Mouse (Mus musculus) neural tube, embryonic 11.5 days (tissue): ENCODE measurements around the gene Ago1. TPM values are rescaled to one million over a fixed set of nuclear protein-coding genes. Genes with fewer than 3 reads are reported as not detected.

Experiments
- ATAC-seq: fragments of 200-750 bp; cut with Nextera tagmentation; 2 replicates; pipeline ENCODE4 v1.8.0; 2017; ENCODE audit warnings: moderate number of reproducible peaks, mild to moderate bottlenecking, moderate TSS enrichment, moderate library complexity; ENCODE audit not compliant: insufficient read depth, low FRiP score, low TSS enrichment
- DNase-seq: peaks from one replicate; pipeline ENCODE4 v3.0.0-alpha.2; 2015; ENCODE audit warnings: low spot score
- H3K27ac ChIP-seq: fragments of 300-500 bp; sonication (generic); 2 replicates; pipeline ENCODE4 v1.5.1; 2014; ENCODE audit warnings: low read depth, mild to moderate bottlenecking, low read length
- H3K27me3 ChIP-seq: fragments of 300-500 bp; sonication (generic); 2 replicates; pipeline ENCODE4 v1.6.1; 2014; ENCODE audit warnings: mild to moderate bottlenecking, low read length, mixed read lengths; ENCODE audit not compliant: control insufficient read depth, insufficient read depth
- H3K36me3 ChIP-seq: fragments of 300-500 bp; sonication (generic); 2 replicates; pipeline ENCODE4 v1.6.1; 2014; ENCODE audit warnings: mild to moderate bottlenecking, low read length, moderate library complexity, mixed read lengths; ENCODE audit not compliant: control insufficient read depth, insufficient read depth
- H3K4me1 ChIP-seq: fragments of 300-500 bp; sonication (generic); 2 replicates; pipeline ENCODE4 v1.6.1; 2014; ENCODE audit warnings: low read length, mixed read lengths; ENCODE audit not compliant: control insufficient read depth, insufficient read depth
- H3K4me2 ChIP-seq: fragments of 300-500 bp; sonication (generic); 2 replicates; pipeline ENCODE4 v1.6.1; 2014; ENCODE audit warnings: low read depth, mild to moderate bottlenecking, moderate library complexity
- H3K4me3 ChIP-seq: fragments of 300-500 bp; sonication (generic); 2 replicates; pipeline ENCODE4 v1.5.1; 2014; ENCODE audit warnings: low read depth, low read length
- H3K9ac ChIP-seq: fragments of 300-500 bp; sonication (generic); 2 replicates; pipeline ENCODE4 v1.6.1; 2014; ENCODE audit warnings: mild to moderate bottlenecking, low read length
- H3K9me3 ChIP-seq: fragments of 300-500 bp; sonication (generic); 2 replicates; pipeline ENCODE4 v1.6.1; 2016; ENCODE audit warnings: low read length; ENCODE audit not compliant: control insufficient read depth
- WGBS: fragments of 180-500 bp; shearing (Covaris S2); extraction: QIAGEN DNeasy Blood & Tissue Kit; methylation state at CpG from one replicate; pipeline ENCODE4 v1.1.7; 2014; 5-methylcytosine and 5-hydroxymethylcytosine counted together
- polyA plus RNA-seq: library from polyadenylated mRNA; unstranded; fragments of >200 nt; fragmentation: Nextera tagmentation; extraction: Ambion mirVana; gene quantifications from 2 replicates; pipeline ENCODE4 v1.2.1, GENCODE M21; 2014

Gene Ago1
- polyA plus RNA-seq, 1 experiment from 2014 or later, result 26.3 TPM

GRCm38 (mm10) chr4:126465843-126466242 lies 2.5 kb downstream of the Ago1 start:
- DNase-seq, result peak; percentile 92
- peak; percentile 68 for ATAC-seq
- 4% methylated on average over 8 of the region's 8 CpGs for WGBS
- H3K9me3 ChIP-seq, result no peaks in the 10 kb centered on the region
- H3K27me3 ChIP-seq, result no peaks in the 10 kb centered on the region
- peak overlapping the region; percentile 60 for H3K4me2 ChIP-seq
- H3K36me3 ChIP-seq, result no peaks in the 10 kb centered on the region
- peak overlapping the region; percentile 96 for H3K27ac ChIP-seq
- peaks cover 37% of the 10 kb centered on the region for H3K4me1 ChIP-seq
- peak overlapping the region; percentile 98 for H3K9ac ChIP-seq
- H3K4me3 ChIP-seq, result peak overlapping the region; percentile 97

GRCm38 (mm10) chr4:126464892-126465235 lies 3.5 kb downstream of the Ago1 start:
- Histone ChIP-seq H3K4me2 (peak overlapping the region; percentile 60), H3K36me3 (peaks cover under 1% of the 10 kb centered on the region), H3K27me3 (no peaks in the 10 kb centered on the region), H3K27ac (peak overlapping the region; percentile 96), H3K9ac (peak overlapping the region; percentile 98), H3K4me1 (peaks cover 37% of the 10 kb centered on the region), H3K4me3 (peak overlapping the region; percentile 97), H3K9me3 (no peaks in the 10 kb centered on the region)
- DNase-seq (peak; percentile 68), ATAC-seq (no peak)
- 4% methylated on average over 2 of the region's 2 CpGs for WGBS

- ATAC-seq (no peak), DNase-seq (no peak)
- peak overlapping the region; percentile 97 for H3K4me3 ChIP-seq
Measured at GRCm38 (mm10) chr4:126464189-126464891, 4.0 kb downstream of the Ago1 start.

GRCm38 (mm10) chr4:126455441-126455840 lies 12.9 kb downstream of the Ago1 start:
- 93% methylated on average over 7 of the region's 7 CpGs for WGBS
- ATAC-seq, result no peak
- Histone ChIP-seq H3K9ac (no peak overlapping the region), H3K27me3 (no peaks in the 10 kb centered on the region), H3K4me1 (no peaks in the 10 kb centered on the region), H3K36me3 (peaks cover 40% of the 10 kb centered on the region), H3K27ac (no peak overlapping the region), H3K4me3 (no peak overlapping the region), H3K9me3 (no peaks in the 10 kb centered on the region), H3K4me2 (no peak overlapping the region)
- no peak for DNase-seq

More at GRCm38 (mm10) chr4:126464189-126464891, 4.0 kb downstream of the Ago1 start:
- Histone ChIP-seq H3K4me2 (peak overlapping the region; percentile 60), H3K36me3 (peaks cover 4% of the 10 kb centered on the region), H3K9me3 (no peaks in the 10 kb centered on the region), H3K27ac (peak overlapping the region; percentile 96), H3K27me3 (no peaks in the 10 kb centered on the region), H3K4me1 (peaks cover 37% of the 10 kb centered on the region), H3K9ac (peak overlapping the region; percentile 98)
- 18% methylated on average over 4 of the region's 4 CpGs for WGBS

- Histone ChIP-seq H3K4me1 (no peaks in the 10 kb centered on the region), H3K27me3 (no peaks in the 10 kb centered on the region), H3K9ac (no peak overlapping the region), H3K9me3 (no peaks in the 10 kb centered on the region), H3K36me3 (peaks cover 38% of the 10 kb centered on the region), H3K4me2 (no peak overlapping the region), H3K27ac (no peak overlapping the region), H3K4me3 (no peak overlapping the region)
- no peak for ATAC-seq
- 97% methylated on average over 5 of the region's 5 CpGs for WGBS
- no peak for DNase-seq
Measured at GRCm38 (mm10) chr4:126454547-126455254, 13.7 kb downstream of the Ago1 start.

GRCm38 (mm10) chr4:126450268-126450667 lies 18.1 kb downstream of the Ago1 start:
- DNase-seq, result no peak
- Histone ChIP-seq H3K9me3 (no peaks in the 10 kb centered on the region), H3K36me3 (peaks cover 24% of the 10 kb centered on the region), H3K4me1 (no peaks in the 10 kb centered on the region), H3K4me2 (no peak overlapping the region), H3K27me3 (no peaks in the 10 kb centered on the region), H3K4me3 (no peak overlapping the region), H3K27ac (no peak overlapping the region), H3K9ac (no peak overlapping the region)
- WGBS, result 85% methylated on average over 1 of the region's 1 CpGs
- no peak for ATAC-seq

GRCm38 (mm10) chr4:126447126-126447525 lies 21.3 kb downstream of the Ago1 start:
- Histone ChIP-seq H3K9me3 (no peaks in the 10 kb centered on the region), H3K27ac (no peak overlapping the region), H3K4me2 (no peak overlapping the region), H3K27me3 (no peaks in the 10 kb centered on the region), H3K36me3 (peaks cover 3% of the 10 kb centered on the region), H3K4me1 (no peaks in the 10 kb centered on the region), H3K4me3 (no peak overlapping the region), H3K9ac (no peak overlapping the region)
- DNase-seq (no peak), ATAC-seq (no peak)
- 87% methylated on average over 7 of the region's 7 CpGs for WGBS

- DNase-seq, result no peak
- Histone ChIP-seq H3K36me3 (peaks cover 7% of the 10 kb centered on the region), H3K9ac (no peak overlapping the region), H3K4me1 (no peaks in the 10 kb centered on the region), H3K4me2 (no peak overlapping the region), H3K27ac (no peak overlapping the region), H3K4me3 (no peak overlapping the region), H3K9me3 (no peaks in the 10 kb centered on the region), H3K27me3 (no peaks in the 10 kb centered on the region)
- ATAC-seq, result no peak
- 92% methylated on average over 3 of the region's 3 CpGs for WGBS
Measured at GRCm38 (mm10) chr4:126444528-126444927, 23.9 kb downstream of the Ago1 start.

GRCm38 (mm10) chr4:126438261-126438660 lies 30.1 kb downstream of the Ago1 start:
- WGBS, result 78% methylated on average over 5 of the region's 5 CpGs
- ATAC-seq, result no peak
- DNase-seq, result no peak
- Histone ChIP-seq H3K9me3 (no peaks in the 10 kb centered on the region), H3K4me3 (no peak overlapping the region), H3K9ac (no peak overlapping the region), H3K27me3 (no peaks in the 10 kb centered on the region), H3K4me2 (no peak overlapping the region), H3K36me3 (peaks cover 15% of the 10 kb centered on the region), H3K27ac (no peak overlapping the region), H3K4me1 (no peaks in the 10 kb centered on the region)
